Mouse (Mus musculus): ENCODE measurements around the gene Slc12a5.

Slc12a5 gene

GRCm38 (mm10) chr2:164947930-164948329 lies 12.7 kb upstream of the Slc12a5 start:
- DNase-seq: no peak

GRCm38 (mm10) chr2:164948962-164949361 lies 11.6 kb upstream of the Slc12a5 start:
- DNase-seq: no peak

GRCm38 (mm10) chr2:164950501-164950900 lies 10.1 kb upstream of the Slc12a5 start:
- DNase-seq: no peak

- no peak for DNase-seq
Measured at GRCm38 (mm10) chr2:164951745-164952144, 8.9 kb upstream of the Slc12a5 start.

GRCm38 (mm10) chr2:164952448-164952847 lies 8.2 kb upstream of the Slc12a5 start:
- DNase-seq: no peak

GRCm38 (mm10) chr2:164953224-164953623 lies 7.4 kb upstream of the Slc12a5 start:
- peak; percentile 89 for DNase-seq

- DNase-seq: no peak
Measured at GRCm38 (mm10) chr2:164955725-164956124, 4.9 kb upstream of the Slc12a5 start.

GRCm38 (mm10) chr2:164956195-164956594 lies 4.4 kb upstream of the Slc12a5 start:
- DNase-seq: no peak

GRCm38 (mm10) chr2:164957548-164958315 lies 2.9 kb upstream of the Slc12a5 start:
- DNase-seq: no peak

- peak; percentile 79 for DNase-seq
Measured at GRCm38 (mm10) chr2:164961506-164962182, 1.0 kb downstream of the Slc12a5 start.

GRCm38 (mm10) chr2:164962183-164962580 lies 1.6 kb downstream of the Slc12a5 start:
- no peak for DNase-seq

GRCm38 (mm10) chr2:164964242-164964894 lies 3.8 kb downstream of the Slc12a5 start:
- DNase-seq: no peak

GRCm38 (mm10) chr2:164964981-164965380 lies 4.4 kb downstream of the Slc12a5 start:
- DNase-seq: no peak

- DNase-seq: no peak
Measured at GRCm38 (mm10) chr2:164966381-164966780, 5.8 kb downstream of the Slc12a5 start.

GRCm38 (mm10) chr2:164967193-164967592 lies 6.6 kb downstream of the Slc12a5 start:
- DNase-seq: peak; percentile 51

- DNase-seq: peak; percentile 85
Measured at GRCm38 (mm10) chr2:164967761-164968440, 7.3 kb downstream of the Slc12a5 start.

- peak; percentile 57 for DNase-seq
Measured at GRCm38 (mm10) chr2:164968451-164968851, 7.8 kb downstream of the Slc12a5 start.

GRCm38 (mm10) chr2:164969348-164969781 lies 8.8 kb downstream of the Slc12a5 start:
- peak; percentile 52 for DNase-seq

GRCm38 (mm10) chr2:164970631-164971196 lies 10.1 kb downstream of the Slc12a5 start:
- peak; percentile 81 for DNase-seq

- DNase-seq: no peak
Measured at GRCm38 (mm10) chr2:164972646-164973045, 12.0 kb downstream of the Slc12a5 start.

GRCm38 (mm10) chr2:164975611-164976010 lies 15.0 kb downstream of the Slc12a5 start:
- DNase-seq: no peak

GRCm38 (mm10) chr2:164979749-164980148 lies 19.1 kb downstream of the Slc12a5 start:
- no peak for DNase-seq

- DNase-seq: no peak
Measured at GRCm38 (mm10) chr2:164985962-164986361, 25.4 kb downstream of the Slc12a5 start.
